Mouse (Mus musculus): Measurements from ENCODE around the gene Slitrk5. TPM values are rescaled to one million over a fixed set of nuclear protein-coding genes. Genes with fewer than 3 reads are reported as not detected.

The Slitrk5 gene
- 0.06 TPM for polyA plus RNA-seq (2017; shearing (Covaris generic))

GRCm38 (mm10) chr14:111674664-111675147 lies at the start of gene Slitrk5:
Gene Slitrk5, plus strand, starts transcription at chr14:111675097.

